Mouse (Mus musculus) Patski (cell line): ENCODE measurements around the gene Hkdc1. TPM values are rescaled to one million over a fixed set of nuclear protein-coding genes. Genes with fewer than 3 reads are reported as not detected.

Experiments used
- ATAC-seq: fragments of 100-300 bp; one replicate; pipeline ENCODE4 v1.8.0; 2021
- CTCF ChIA-PET: fragments of 350-600 bp; sonication (Branson Sonifier 250); formaldehyde crosslinking; loops from one replicate; lab custom pipeline; 2022; ENCODE audit warnings: inconsistent platforms; lab: Charles Lee
- POLR2A ChIA-PET: fragments of 350-600 bp; sonication (Branson Sonifier 250); formaldehyde crosslinking; loops from one replicate; lab custom pipeline; 2022; ENCODE audit warnings: antibody characterized with exemption, inconsistent platforms; lab: Charles Lee
- DNase-seq: peaks from one replicate; pipeline ENCODE4 v3.0.0-alpha.2; 2011; ENCODE audit warnings: low read depth, low spot score
- H3K27me3 ChIP-seq: fragments of 371-371 bp; one replicate; pipeline ENCODE4 v1.5.1; 2021
- CTCF ChIP-seq: fragments of 100-300 bp; IDR thresholded peaks from one replicate; pipeline ENCODE4 v1.5.1; 2021
- in situ Hi-C: fragments of 300-500 bp; cut with MboI; formaldehyde crosslinking; loops from 3 replicates; pipeline ENCODE4 v1.11.1; 2018; ENCODE audit warnings: low pct_unique_long_range_greater_than_20kb, mixed read lengths
- polyA plus RNA-seq: library from polyadenylated mRNA; unstranded; gene quantifications from one replicate; pipeline ENCODE4 v1.2.3, GENCODE M21; 2021

The Hkdc1 gene
- polyA plus RNA-seq, 1 experiment from 2014 or later = 0.22 TPM

GRCm38 (mm10) chr10:62420399-62420798, 1.9 kb downstream of the Hkdc1 start:
- no peak for TF ChIP-seq CTCF
- H3K27me3 ChIP-seq = no peaks in the 10 kb centered on the region
- in situ Hi-C loops = no loop called here
- DNase-seq (peak; percentile 79), ATAC-seq (peak; percentile 77)
- ChIA-PET CTCF (no interaction called here), POLR2A (no interaction called here)

GRCm38 (mm10) chr10:62419422-62419821, 2.9 kb downstream of the Hkdc1 start:
- POLR2A ChIA-PET = no interaction called here
- in situ Hi-C loops = no loop called here

GRCm38 (mm10) chr10:62418831-62419356, 3.4 kb downstream of the Hkdc1 start:
- DNase-seq = peak; percentile 77
- in situ Hi-C loops = no loop called here
- ChIA-PET CTCF (no interaction called here), POLR2A (interaction anchor here (0.5 kb wide), 1 partner anchor 105 kb away, joined by 5 read pairs; no protein-coding TSS in a partner anchor)
- no peaks in the 10 kb centered on the region for H3K27me3 ChIP-seq
- TF ChIP-seq CTCF = no peak
- ATAC-seq = no peak

More at GRCm38 (mm10) chr10:62419422-62419821, 2.9 kb downstream of the Hkdc1 start:
- no peak for DNase-seq
- ATAC-seq = no peak
- CTCF ChIA-PET = no interaction called here
- H3K27me3 ChIP-seq = no peaks in the 10 kb centered on the region
- TF ChIP-seq CTCF = no peak

GRCm38 (mm10) chr10:62413606-62413982, 8.7 kb downstream of the Hkdc1 start:
- in situ Hi-C loops = no loop called here
- ChIA-PET CTCF (interaction anchor here (1.4 kb wide), 1 partner anchor 13 kb away, joined by 3 read pairs; no protein-coding TSS in a partner anchor), POLR2A (no interaction called here)
- no peak for ATAC-seq
- no peak for TF ChIP-seq CTCF
- no peak for DNase-seq
- H3K27me3 ChIP-seq = no peaks in the 10 kb centered on the region

- no peak for DNase-seq
- POLR2A ChIA-PET = interaction anchor here (0.6 kb wide), 1 partner anchor 164 kb away, joined by 4 read pairs; no protein-coding TSS in a partner anchor
- CTCF ChIA-PET = interaction anchor here (1.2 to 1.4 kb wide), 2 partner anchors 14 to 152 kb away, joined by 3 read pairs; no protein-coding TSS in a partner anchor
Observed at GRCm38 (mm10) chr10:62412906-62413605, 9.2 kb downstream of the Hkdc1 start.

GRCm38 (mm10) chr10:62411431-62412410, 10.6 kb downstream of the Hkdc1 start:
- POLR2A ChIA-PET = interaction anchor here (0.7 kb wide), 1 partner anchor 36 kb away, joined by 4 read pairs; no protein-coding TSS in a partner anchor
- CTCF ChIA-PET = interaction anchor here (0.9 to 1.4 kb wide), 6 partner anchors 15 to 154 kb away, joined by 3 to 5 read pairs (median 3); no protein-coding TSS in a partner anchor
- no peak for ATAC-seq

More at GRCm38 (mm10) chr10:62412906-62413605, 9.2 kb downstream of the Hkdc1 start:
- in situ Hi-C loops = no loop called here
- H3K27me3 ChIP-seq = no peaks in the 10 kb centered on the region
- TF ChIP-seq CTCF = no peak
- peak; percentile 59 for ATAC-seq

GRCm38 (mm10) chr10:62410943-62411342, 11.3 kb downstream of the Hkdc1 start:
- ATAC-seq = peak; percentile 45
- POLR2A ChIA-PET = no interaction called here

More at GRCm38 (mm10) chr10:62411431-62412410, 10.6 kb downstream of the Hkdc1 start:
- TF ChIP-seq CTCF = no peak
- no peak for DNase-seq
- in situ Hi-C loops = no loop called here
- no peaks in the 10 kb centered on the region for H3K27me3 ChIP-seq

GRCm38 (mm10) chr10:62404901-62405300, 17.4 kb downstream of the Hkdc1 start:
- DNase-seq (no peak), ATAC-seq (no peak)
- H3K27me3 ChIP-seq = peaks cover 4% of the 10 kb centered on the region
- TF ChIP-seq CTCF = no peak
- ChIA-PET CTCF (interaction anchor here (1.3 kb wide), 1 partner anchor 144 kb away, joined by 4 read pairs; no protein-coding TSS in a partner anchor), POLR2A (no interaction called here)
- in situ Hi-C loops = no loop called here

More at GRCm38 (mm10) chr10:62410943-62411342, 11.3 kb downstream of the Hkdc1 start:
- no peaks in the 10 kb centered on the region for H3K27me3 ChIP-seq
- in situ Hi-C loops = no loop called here
- CTCF ChIA-PET = interaction anchor here (0.6 to 1.4 kb wide), 11 partner anchors 15 to 164 kb away, joined by 3 to 5 read pairs (median 3); no protein-coding TSS in a partner anchor
- TF ChIP-seq CTCF = peak; percentile 92
- DNase-seq = no peak

- POLR2A ChIA-PET = no interaction called here
- in situ Hi-C loops = no loop called here
- ATAC-seq = no peak
- CTCF ChIA-PET = no interaction called here
- DNase-seq = no peak
- H3K27me3 ChIP-seq = peaks cover 4% of the 10 kb centered on the region
- TF ChIP-seq CTCF = no peak
Observed at GRCm38 (mm10) chr10:62401641-62402111, 20.6 kb downstream of the Hkdc1 start.
